Mouse (Mus musculus) hindbrain, embryonic 15.5 days (tissue): ENCODE data around the gene Kazald1. TPM values are rescaled to one million over a fixed set of nuclear protein-coding genes. Genes with fewer than 3 reads are reported as not detected.
"Not testable (repeated sequence)": the region's sequence is repeated elsewhere in the genome, so short reads cannot be mapped to it uniquely, and the experiment has no call there.

Experiments used
- ATAC-seq: fragments of 200-750 bp; cut with Nextera tagmentation; 2 replicates; pipeline ENCODE4 v1.8.0; 2017; ENCODE audit warnings: low read depth, moderate number of reproducible peaks, moderate TSS enrichment; ENCODE audit not compliant: low FRiP score
- H3K27ac ChIP-seq: fragments of 300-500 bp; sonication (generic); replicated peaks from 2 replicates; pipeline ENCODE4 v1.5.1; 2015; ENCODE audit warnings: mild to moderate bottlenecking, inconsistent platforms
- H3K27me3 ChIP-seq: fragments of 300-500 bp; sonication (generic); 2 replicates; pipeline ENCODE4 v1.6.1; 2015; ENCODE audit warnings: control low read depth, inconsistent platforms
- H3K36me3 ChIP-seq: fragments of 300-500 bp; sonication (generic); 2 replicates; pipeline ENCODE4 v1.6.1; 2015; ENCODE audit warnings: control low read depth, inconsistent platforms
- H3K4me1 ChIP-seq: fragments of 300-500 bp; sonication (generic); replicated peaks from 2 replicates; pipeline ENCODE4 v1.6.1; 2015; ENCODE audit warnings: control low read depth, inconsistent platforms
- H3K4me2 ChIP-seq: fragments of 300-500 bp; sonication (generic); 2 replicates; pipeline ENCODE4 v1.6.1; 2015; ENCODE audit warnings: moderate library complexity, mild to moderate bottlenecking, inconsistent platforms
- H3K4me3 ChIP-seq: fragments of 300-500 bp; sonication (generic); 2 replicates; pipeline ENCODE4 v1.5.1; 2015; ENCODE audit warnings: mild to moderate bottlenecking, inconsistent platforms
- H3K9ac ChIP-seq: fragments of 300-500 bp; sonication (generic); 2 replicates; pipeline ENCODE4 v1.6.1; 2015; ENCODE audit warnings: inconsistent platforms
- H3K9me3 ChIP-seq: fragments of 300-500 bp; sonication (generic); 2 replicates; pipeline ENCODE4 v1.6.1; 2016; ENCODE audit warnings: control low read depth, inconsistent platforms
- WGBS: fragments of 180-500 bp; shearing (Covaris S2); methylation state at CpG from one replicate; pipeline ENCODE4 v1.1.7; 2015; 5-methylcytosine and 5-hydroxymethylcytosine counted together
- polyA plus RNA-seq: library from polyadenylated mRNA; unstranded; fragments of >200 nt; fragmentation: Nextera tagmentation; extraction: Ambion mirVana; gene quantifications from 2 replicates; pipeline ENCODE4 v1.2.1, GENCODE M21; 2015

Kazald1 gene
- polyA plus RNA-seq, 1 experiment from 2014 or later, result 2.6 TPM

DNA sequence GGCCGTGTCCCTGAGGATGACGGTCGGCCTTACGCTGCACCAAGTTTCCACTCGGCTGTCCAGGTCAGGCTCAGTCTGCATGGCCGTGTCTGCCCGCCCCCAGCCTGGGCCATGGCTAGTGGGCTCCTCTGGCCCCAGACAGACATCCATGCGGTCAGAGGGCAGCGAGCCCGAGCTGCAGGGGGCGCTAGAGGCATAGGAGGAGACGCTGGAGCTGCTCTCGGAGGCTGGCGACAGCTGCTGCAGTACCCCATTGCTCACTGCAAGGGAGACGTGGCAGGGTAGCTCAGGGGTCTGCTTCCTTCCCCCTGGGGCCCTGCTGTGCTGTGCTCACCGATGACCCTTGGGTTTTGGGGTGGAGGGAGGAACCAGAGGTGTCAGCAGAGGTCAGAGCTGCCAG lies 38.2 kb upstream of the Kazald1 start:
- Histone ChIP-seq H3K4me2 (no peak overlapping the region), H3K4me1 (peaks cover 11% of the 10 kb centered on the region; the same call in 1 of the 2 replicates), H3K9me3 (no peaks in the 10 kb centered on the region), H3K4me3 (no peak overlapping the region), H3K36me3 (no peaks in the 10 kb centered on the region), H3K27ac (no peak overlapping the region), H3K27me3 (0 out of 2 replicates have a peak, but pooled peaks cover 7% of the 10 kb centered on the region), H3K9ac (no peak overlapping the region)
- no peak for ATAC-seq
- whole genome bisulfite sequencing, result 31% methylated on average over 16 of the region's 16 CpGs

DNA sequence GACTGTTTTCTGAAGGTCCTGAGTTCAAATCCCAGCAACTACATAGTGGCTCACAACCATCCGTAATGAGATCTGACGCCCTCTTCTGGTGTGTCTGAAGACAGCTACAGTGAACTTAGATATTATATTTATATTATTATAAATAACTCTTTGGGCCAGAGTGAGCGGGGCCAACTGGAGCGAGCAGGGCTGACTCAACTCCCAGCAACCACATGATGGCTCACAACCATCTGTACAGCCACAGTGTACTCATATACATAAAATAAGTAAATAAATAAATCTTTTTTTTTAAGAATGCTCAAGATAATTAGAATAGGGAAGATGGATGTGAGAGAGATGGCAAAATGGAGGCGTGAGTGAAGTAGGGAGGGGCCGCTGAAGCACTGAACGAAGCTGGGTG lies 36.8 kb upstream of the Kazald1 start:
- not testable (repeated sequence) for H3K4me1 ChIP-seq, H3K27me3 ChIP-seq, H3K9me3 ChIP-seq, H3K4me2 ChIP-seq, H3K9ac ChIP-seq, H3K36me3 ChIP-seq, H3K27ac ChIP-seq, H3K4me3 ChIP-seq, ATAC-seq
- 94% methylated on average over 7 of the region's 7 CpGs for WGBS

DNA sequence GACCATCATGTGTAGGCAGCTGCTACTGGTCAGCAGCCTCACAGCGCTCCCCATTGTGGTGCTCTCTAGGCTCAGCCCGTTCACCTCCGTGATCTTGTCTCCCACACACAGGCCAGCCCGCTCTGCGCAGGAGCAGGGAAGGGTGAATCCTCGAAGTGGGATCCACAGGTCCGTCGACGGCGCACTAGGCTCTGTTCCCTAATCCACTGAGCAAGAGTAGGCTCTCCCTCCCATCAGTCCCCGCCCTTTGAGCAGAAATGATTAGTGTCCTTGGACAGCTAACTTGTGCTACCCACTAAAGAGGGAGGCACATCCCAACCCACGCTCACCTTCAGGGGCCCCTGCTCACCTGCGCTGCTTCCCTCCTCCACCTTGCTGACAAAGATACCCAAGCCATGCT lies 34.8 kb upstream of the Kazald1 start:
- no peak for ATAC-seq

DNA sequence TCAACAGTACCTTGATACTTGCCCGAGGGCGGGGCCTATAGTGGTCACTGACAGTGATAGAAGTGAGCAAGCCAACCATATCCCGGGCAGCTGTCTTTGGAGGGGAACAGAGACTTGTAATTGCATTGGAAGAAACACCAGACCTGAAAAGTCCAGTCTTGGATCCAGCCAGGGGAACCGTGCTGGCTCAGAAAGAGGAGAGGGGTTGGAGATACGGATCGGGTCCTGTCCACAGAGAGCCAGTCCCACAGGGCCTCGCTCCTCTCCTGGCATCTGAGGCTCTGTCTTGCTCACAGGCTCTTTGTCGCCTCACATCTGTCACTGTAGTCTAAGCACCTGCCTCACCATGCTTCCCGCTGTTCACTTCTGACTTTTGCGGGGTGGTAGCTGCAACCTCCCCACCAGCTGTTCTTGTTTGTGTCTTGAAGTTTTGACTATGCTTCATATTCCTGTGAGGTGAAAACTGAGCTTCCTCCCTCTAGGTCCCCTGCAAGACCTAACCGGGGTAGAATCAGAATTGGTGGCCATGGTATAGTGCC lies 30.6 kb upstream of the Kazald1 start:
- Histone ChIP-seq H3K4me3 (no peak overlapping the region), H3K4me2 (no peak overlapping the region), H3K9ac (no peak overlapping the region), H3K9me3 (no peaks in the 10 kb centered on the region), H3K36me3 (no peaks in the 10 kb centered on the region), H3K27ac (no peak overlapping the region), H3K27me3 (0 out of 2 replicates have a peak, but pooled peaks cover 7% of the 10 kb centered on the region), H3K4me1 (peaks cover 31% of the 10 kb centered on the region)
- 67% methylated on average over 10 of the region's 11 CpGs for WGBS
- ATAC-seq, result no peak

More for the DNA sequence above, 34.8 kb upstream of the Kazald1 start:
- H3K27ac ChIP-seq, result no peak overlapping the region
- H3K9ac ChIP-seq, result no peak overlapping the region
- no peaks in the 10 kb centered on the region for H3K36me3 ChIP-seq
- peaks cover 4% of the 10 kb centered on the region; the same call in 1 of the 2 replicates for H3K4me1 ChIP-seq
- H3K27me3 ChIP-seq, result 0 out of 2 replicates have a peak, but pooled peaks cover 7% of the 10 kb centered on the region
- no peak overlapping the region for H3K4me3 ChIP-seq
- H3K4me2 ChIP-seq, result no peak overlapping the region
- 61% methylated on average over 13 of the region's 13 CpGs for WGBS
- no peaks in the 10 kb centered on the region for H3K9me3 ChIP-seq

DNA sequence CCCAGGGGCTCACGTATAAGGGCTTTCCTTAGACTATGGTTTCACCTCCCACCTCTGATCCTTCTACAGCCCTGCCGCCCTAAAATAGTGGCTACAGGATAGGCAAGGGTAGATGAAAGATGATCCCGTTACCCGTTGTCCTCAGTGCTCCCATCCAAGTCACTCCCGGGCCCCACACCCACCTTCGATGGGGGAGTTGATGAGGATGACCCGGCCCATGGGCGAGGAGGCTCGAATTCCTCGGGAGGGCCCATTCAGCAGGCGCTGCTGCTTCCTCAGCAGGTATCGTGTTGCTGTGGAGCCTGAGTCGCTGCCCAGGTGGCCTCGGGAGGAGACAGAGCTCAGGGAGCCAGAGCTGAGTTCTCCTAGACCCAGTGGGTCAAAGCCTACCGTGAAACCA lies 29.8 kb upstream of the Kazald1 start:
- Histone ChIP-seq H3K9ac (no peak overlapping the region), H3K9me3 (no peaks in the 10 kb centered on the region), H3K4me3 (no peak overlapping the region), H3K27ac (no peak overlapping the region), H3K36me3 (no peaks in the 10 kb centered on the region), H3K4me1 (peaks cover 39% of the 10 kb centered on the region), H3K27me3 (0 out of 2 replicates have a peak, but pooled peaks cover 3% of the 10 kb centered on the region), H3K4me2 (0 out of 2 replicates have a peak overlapping the region, but pooled peaks have one; percentile 70)
- 61% methylated on average over 15 of the region's 15 CpGs for WGBS
- no peak for ATAC-seq

DNA sequence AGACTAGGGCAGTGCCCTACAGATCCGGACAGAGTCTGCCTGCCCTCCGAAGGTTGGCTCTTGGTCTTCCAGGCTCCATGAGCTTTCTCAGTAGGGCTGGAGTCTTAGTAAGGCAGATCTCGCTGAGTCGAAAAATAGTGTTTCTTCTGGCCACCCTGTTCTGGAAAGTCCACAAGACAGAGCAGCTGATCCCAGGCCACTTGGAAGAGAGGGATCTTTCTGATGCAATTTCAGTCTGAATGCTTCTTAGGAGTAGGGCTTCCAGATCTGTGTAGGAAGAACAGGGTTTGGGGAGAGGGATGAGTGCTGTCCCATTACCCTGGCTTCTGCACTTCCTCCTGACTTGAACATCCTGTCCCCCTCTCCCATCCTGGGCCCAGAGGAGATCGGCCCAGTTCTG lies 29.4 kb upstream of the Kazald1 start, which contains the start of gene Pdzd7:
Gene Pdzd7, minus strand, starts transcription at position 67 of the 400 bp plus-strand sequence.
- H3K4me1 ChIP-seq, result peaks cover 42% of the 10 kb centered on the region
- WGBS, result 81% methylated on average over 5 of the region's 5 CpGs
- no peaks in the 10 kb centered on the region for H3K27me3 ChIP-seq
- peak within 1 kb of the TSS; percentile 92 for H3K27ac ChIP-seq
- ATAC-seq, result no peak
- no peaks in the 10 kb centered on the region for H3K9me3 ChIP-seq
- peak within 1 kb of the TSS; percentile 65 for H3K9ac ChIP-seq
- 0 out of 2 replicates have a peak, but pooled peaks cover 2% of the 10 kb centered on the region for H3K36me3 ChIP-seq
- peak within 1 kb of the TSS; percentile 57 for H3K4me3 ChIP-seq
- H3K4me2 ChIP-seq, result peak within 1 kb of the TSS; percentile 70

DNA sequence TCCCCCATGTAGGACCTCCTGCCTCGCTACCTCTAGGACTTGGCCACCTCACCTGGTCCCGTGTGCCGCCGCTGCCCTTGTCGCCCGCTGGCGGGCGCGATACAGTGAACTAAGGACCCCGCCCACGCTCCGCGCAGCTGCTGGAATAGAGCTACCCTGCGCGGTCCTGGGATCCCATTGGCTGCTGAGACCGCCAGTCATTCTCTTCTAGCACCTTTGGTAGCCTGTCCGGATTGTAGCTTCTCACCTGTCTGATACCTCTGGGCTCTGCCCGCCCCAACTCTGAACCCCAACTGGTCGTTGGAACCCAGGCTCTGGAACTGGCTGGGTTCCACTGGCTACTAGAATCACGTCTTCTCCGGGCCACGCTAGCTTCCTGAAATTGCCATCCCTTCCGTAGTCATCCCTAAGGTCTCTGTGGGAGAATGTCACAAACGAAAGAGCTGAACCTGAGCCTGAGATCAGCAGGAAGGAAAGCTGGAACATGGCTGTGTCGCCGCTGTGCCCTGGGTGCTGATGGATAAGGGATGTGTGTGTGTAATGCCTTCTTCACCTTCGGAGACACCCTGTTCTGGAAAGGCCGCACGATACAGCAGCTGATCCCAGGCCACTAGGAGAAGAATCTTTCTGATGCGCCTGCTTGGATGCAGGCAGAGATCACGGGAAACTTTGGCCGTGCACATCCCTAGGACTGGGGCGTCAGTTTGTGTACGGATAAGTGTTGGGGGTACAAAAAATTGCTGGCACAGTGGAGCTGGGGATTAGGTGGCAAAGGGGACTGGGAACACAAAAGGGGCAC lies 28.3 kb upstream of the Kazald1 start:
- H3K27ac ChIP-seq, result peak overlapping the region; percentile 92
- peaks cover 10% of the 10 kb centered on the region; the same call in 1 of the 2 replicates for H3K36me3 ChIP-seq
- peaks cover 42% of the 10 kb centered on the region for H3K4me1 ChIP-seq
- H3K4me3 ChIP-seq, result peak overlapping the region; percentile 57
- H3K9ac ChIP-seq, result peak overlapping the region; percentile 65
- no peaks in the 10 kb centered on the region for H3K27me3 ChIP-seq
- 3% methylated on average over 34 of the region's 34 CpGs for WGBS
- H3K4me2 ChIP-seq, result peak overlapping the region; percentile 70
- peak; percentile 75 for ATAC-seq
- no peaks in the 10 kb centered on the region for H3K9me3 ChIP-seq

DNA sequence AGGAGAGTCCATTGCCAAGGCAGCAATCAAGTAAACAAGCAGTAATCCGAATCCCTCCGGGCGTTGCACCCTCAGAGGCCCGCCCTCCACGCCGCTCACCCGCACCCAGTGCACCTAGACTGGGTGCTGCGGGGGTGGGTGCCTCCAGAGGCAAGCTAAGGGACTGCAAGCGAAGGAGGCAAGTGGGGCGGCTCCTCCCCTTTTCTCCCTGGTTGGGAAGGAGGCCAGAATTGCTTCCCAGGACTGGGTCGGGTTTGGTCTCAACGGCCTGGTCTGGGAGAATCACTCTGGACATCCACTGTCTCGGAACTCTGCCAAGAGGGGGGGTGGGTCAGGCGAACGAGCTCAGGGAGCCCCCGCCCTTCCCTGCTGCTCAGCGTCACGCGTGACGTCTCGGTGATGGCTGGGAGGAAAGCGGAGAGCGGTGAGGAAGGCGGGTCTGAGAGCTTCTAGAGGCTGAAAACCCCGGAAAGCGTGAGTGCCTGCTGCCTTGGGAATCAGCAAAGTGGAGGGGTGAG lies 27.6 kb upstream of the Kazald1 start, which contains the start of gene Sfxn3:
Gene Sfxn3, plus strand, starts transcription at position 87 of the 518 bp plus-strand sequence.
- peak within 1 kb of the TSS; percentile 92 for H3K27ac ChIP-seq
- no peaks in the 10 kb centered on the region for H3K27me3 ChIP-seq
- H3K9me3 ChIP-seq, result no peaks in the 10 kb centered on the region
- ATAC-seq, result peak; percentile 86
- H3K4me1 ChIP-seq, result peaks cover 42% of the 10 kb centered on the region
- peak within 1 kb of the TSS; percentile 70 for H3K4me2 ChIP-seq
- peaks cover 16% of the 10 kb centered on the region for H3K36me3 ChIP-seq
- peak within 1 kb of the TSS; percentile 57 for H3K4me3 ChIP-seq
- H3K9ac ChIP-seq, result peak within 1 kb of the TSS; percentile 65
- under 1% methylated on average over 26 of the region's 26 CpGs for WGBS

DNA sequence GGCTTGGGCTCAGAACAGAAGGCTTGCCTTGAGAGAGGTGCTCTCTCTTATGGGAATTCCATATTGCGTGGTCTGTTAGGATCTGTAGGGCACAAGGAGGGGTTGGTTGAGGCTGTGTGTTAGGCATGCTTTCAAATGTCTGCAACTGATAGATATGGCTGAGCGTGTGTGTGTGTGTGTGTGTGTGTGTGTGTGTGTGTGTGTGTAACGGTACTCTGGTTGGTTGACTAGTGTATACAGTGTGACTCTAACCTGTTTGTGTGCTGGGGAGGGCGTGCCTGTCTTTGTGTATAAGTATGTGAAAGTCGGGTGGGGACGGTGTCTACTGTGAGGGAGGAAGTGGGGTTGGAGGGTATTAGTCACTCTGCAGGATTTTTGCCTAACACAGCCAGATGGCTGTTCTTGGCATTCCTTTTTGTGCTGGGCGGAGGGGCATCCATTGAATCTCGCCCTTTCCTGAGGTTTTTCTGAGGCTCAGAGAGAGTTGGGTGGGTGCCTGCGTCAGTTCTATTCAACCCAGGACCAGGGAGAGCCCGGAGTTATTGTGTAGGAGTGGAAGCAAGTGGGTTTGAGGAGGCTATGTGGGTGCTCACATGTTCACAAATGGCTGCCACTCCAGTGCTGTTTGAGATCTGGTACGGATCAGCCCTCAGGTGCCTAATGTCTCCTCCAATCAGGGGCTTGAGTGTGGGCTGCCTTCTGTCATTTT lies 27.0 kb upstream of the Kazald1 start:
- H3K4me3 ChIP-seq, result peak overlapping the region; percentile 57
- peak overlapping the region; percentile 92 for H3K27ac ChIP-seq
- H3K4me2 ChIP-seq, result peak overlapping the region; percentile 70
- H3K9me3 ChIP-seq, result no peaks in the 10 kb centered on the region
- H3K36me3 ChIP-seq, result peaks cover 22% of the 10 kb centered on the region
- peak; percentile 55 for ATAC-seq
- H3K4me1 ChIP-seq, result peaks cover 42% of the 10 kb centered on the region
- no peaks in the 10 kb centered on the region for H3K27me3 ChIP-seq
- WGBS, result 22% methylated on average over 11 of the region's 11 CpGs
- peak overlapping the region; percentile 65 for H3K9ac ChIP-seq

DNA sequence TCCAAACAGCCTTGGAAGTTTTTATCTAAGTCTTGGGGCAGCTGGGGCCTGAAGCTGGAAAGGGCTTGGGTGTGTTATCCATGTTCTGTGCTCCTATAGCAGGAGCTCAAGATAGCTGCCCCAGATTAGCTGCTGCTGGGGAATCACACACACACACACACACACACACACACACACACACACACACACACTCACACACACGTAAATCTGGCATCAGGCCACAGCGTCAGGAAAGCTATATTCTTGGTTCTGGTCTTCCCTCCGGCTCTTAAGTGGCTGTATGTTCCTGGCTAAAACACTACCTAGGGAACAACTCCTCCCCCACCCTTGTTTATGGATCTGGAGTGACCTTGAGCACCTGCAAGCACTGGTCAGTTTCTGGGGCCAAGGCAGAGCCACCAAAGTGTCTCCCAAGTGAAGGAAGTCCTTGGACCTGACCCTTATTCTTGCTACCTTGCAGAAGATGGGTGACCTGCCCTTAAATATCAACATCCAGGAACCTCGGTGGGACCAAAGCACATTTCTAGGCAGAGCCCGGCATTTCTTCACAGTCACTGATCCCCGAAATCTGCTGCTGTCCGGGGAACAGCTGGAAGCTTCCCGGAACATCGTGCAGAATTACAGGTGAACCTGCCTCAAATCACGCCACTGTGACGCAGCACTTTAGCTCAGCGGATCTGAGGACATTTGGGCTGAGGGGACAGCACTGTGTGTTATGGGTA lies 26.2 kb upstream of the Kazald1 start:
- Histone ChIP-seq H3K4me1 (peaks cover 42% of the 10 kb centered on the region), H3K9ac (peak overlapping the region; percentile 65), H3K36me3 (peaks cover 29% of the 10 kb centered on the region), H3K27ac (peak overlapping the region; percentile 92), H3K4me2 (peak overlapping the region; percentile 70), H3K27me3 (no peaks in the 10 kb centered on the region), H3K4me3 (peak overlapping the region; percentile 57), H3K9me3 (no peaks in the 10 kb centered on the region)
- 68% methylated on average over 12 of the region's 12 CpGs for WGBS
- ATAC-seq, result no peak

DNA sequence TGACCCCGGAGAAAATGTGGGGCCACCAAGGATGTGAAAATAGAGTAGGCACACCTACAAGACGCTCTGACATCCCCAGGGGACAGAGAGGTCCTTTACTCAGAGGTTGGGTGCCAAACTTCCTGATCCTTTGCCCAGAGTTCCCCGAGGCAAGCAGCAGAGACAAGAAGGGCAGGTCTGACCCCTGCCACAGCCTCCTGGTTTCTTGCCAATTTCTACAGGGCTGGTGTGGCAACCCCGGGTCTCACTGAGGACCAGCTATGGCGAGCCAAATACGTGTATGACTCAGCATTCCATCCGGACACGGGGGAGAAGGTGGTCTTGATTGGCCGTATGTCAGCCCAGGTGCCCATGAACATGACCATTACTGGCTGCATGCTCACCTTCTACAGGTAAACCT lies 25.5 kb upstream of the Kazald1 start:
- H3K36me3 ChIP-seq, result peaks cover 33% of the 10 kb centered on the region
- 77% methylated on average over 9 of the region's 9 CpGs for WGBS
- no peaks in the 10 kb centered on the region for H3K27me3 ChIP-seq
- H3K9ac ChIP-seq, result peak overlapping the region; percentile 65; the same call in 1 of the 2 replicates
- peak overlapping the region; percentile 57; the same call in 1 of the 2 replicates for H3K4me3 ChIP-seq
- H3K27ac ChIP-seq, result no peak overlapping the region
- no peaks in the 10 kb centered on the region for H3K9me3 ChIP-seq
- H3K4me1 ChIP-seq, result peaks cover 40% of the 10 kb centered on the region
- no peak for ATAC-seq
- H3K4me2 ChIP-seq, result peak overlapping the region; percentile 70
